Mouse (Mus musculus) lung, adult 18-20 months (tissue): ENCODE data around the gene Lypd9.
"Not testable (repeated sequence)": the region's sequence is repeated elsewhere in the genome, so short reads cannot be mapped to it uniquely, and the experiment has no call there.

Source experiments
- DNase-seq, 2 experiments: peaks; one replicate each; pipeline ENCODE4 v3.0.0; 2022; ENCODE audit warnings: mixed read lengths in 2 of 2

Gene Lypd9

GRCm38 (mm10) chr11:58452759-58453158 is at the start of gene Lypd9:
Gene Lypd9 (minus strand): TSS chr11:58452923.
- DNase-seq, result no peak

DNA sequence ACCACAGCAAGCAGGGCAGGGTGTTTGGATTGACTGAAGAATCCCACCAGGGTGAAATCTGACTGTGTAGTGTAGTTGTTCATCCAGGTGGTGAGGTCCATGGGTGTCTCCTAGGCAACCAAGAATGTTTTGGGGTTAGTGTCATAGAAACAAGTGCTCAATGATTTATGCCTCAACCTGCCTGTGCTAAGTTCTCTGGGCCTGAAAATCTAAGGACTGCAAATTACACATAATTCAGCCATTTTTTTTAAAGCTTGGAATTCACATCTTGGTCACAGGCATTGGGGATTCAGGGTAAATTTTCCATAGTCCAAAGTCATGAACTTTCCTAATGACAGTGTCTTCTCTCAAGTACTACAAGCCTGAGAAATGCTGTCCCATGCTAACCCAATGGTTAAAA is 49.7 kb upstream of the Lypd9 start, which contains the start of gene Olfr331:
Gene Olfr331 (minus strand): TSS at position 101 of the 400 bp plus-strand sequence.
- DNase-seq, result not testable (repeated sequence)

DNA sequence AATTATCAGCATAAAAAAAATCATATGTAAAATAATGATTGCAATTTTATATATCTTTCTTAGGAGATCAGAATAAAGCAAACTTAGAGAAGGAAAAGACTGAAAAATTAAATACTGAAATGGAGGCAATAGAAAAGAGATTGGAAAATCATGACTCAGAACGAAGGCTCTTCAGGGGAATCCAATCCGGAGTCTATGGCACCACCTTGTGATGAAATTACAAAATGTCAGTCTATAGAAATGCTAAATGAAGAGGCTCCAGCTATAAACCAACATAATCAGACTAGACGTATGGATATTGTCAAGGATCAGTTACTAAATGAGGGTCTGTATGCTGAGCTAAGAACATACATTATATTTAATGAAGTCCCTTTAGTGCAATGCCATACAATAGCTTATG is 46.6 kb upstream of the Lypd9 start:
- no peak for DNase-seq

GRCm38 (mm10) chr11:58498761-58499160 is 46.0 kb upstream of the Lypd9 start:
- DNase-seq, result no peak

GRCm38 (mm10) chr11:58492455-58492854 is 39.7 kb upstream of the Lypd9 start, which contains the start of gene Olfr332:
Gene Olfr332 (minus strand): TSS chr11:58492555.
- no peak for DNase-seq

- DNase-seq, result no peak
Measured at GRCm38 (mm10) chr11:58462170-58462569, 9.4 kb upstream of the Lypd9 start, which contains the start of gene Olfr30. Gene Olfr30 (minus strand): TSS chr11:58462270.

DNA sequence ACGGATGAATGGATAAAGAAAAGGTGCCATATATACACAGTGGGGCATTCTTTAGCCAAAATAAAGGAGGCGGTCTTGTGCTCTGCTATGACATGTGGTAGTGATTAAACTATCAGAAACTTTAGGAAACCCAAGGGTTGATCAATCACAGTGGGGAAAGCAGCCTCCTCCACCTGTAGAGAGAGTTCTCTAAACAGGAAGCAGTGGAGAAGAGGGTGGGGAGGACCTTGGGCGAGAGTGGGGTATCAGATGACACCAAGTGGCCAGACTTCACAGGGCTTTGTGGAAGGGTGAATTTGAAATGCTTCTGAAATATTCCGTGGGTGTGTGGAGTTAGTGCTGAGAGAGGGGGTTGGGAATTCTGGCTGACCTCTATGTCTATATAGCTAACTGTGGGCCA is 869 bp upstream of the Lypd9 start:
- no peak for DNase-seq

GRCm38 (mm10) chr11:58437866-58438265 is 14.9 kb downstream of the Lypd9 start:
- no peak for DNase-seq

DNA sequence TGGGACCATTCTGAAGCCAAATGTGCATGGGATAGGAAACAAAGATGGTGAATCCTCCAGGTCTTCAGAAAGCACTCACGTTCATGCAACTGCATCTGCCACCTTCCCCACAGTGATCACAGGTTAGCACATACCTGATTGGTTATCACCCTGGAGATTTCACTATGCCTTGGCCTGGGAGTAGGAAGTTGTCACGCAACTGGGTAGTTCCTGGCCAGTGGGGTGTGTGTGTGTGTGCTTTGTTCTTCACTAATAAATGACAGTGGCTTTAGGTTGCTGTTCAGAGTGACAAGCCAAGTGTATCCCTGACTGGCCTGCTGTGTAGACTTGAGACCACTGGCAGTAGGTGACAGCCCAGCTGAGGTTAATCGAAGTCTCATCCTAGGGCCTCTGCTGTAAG is 20.5 kb downstream of the Lypd9 start, which contains the start of gene Gm12253:
Gene Gm12253 (plus strand): TSS at position 301 of the 400 bp plus-strand sequence.
- DNase-seq, result no peak

DNA sequence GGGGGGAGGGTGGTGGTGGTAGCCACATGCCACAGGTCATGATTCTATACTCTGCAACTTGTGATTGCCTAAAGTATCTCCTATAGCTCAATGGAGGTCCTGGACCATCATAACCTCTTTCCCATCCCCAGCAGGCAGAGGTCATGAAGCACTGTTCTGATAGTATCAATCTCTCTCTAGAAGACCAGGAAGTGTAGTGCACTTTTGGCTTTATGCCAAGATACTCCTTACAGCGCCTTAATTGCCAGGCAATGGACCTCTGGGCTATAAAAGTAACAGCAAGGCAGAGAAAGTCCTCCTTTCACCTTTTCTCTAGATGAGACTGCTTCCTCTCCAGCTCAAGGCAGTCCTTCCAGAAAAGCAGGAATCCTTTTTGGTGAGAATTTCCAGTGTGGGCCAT is 31.9 kb downstream of the Lypd9 start, which contains the start of gene 1810065E05Rik:
Gene 1810065E05Rik (plus strand): TSS at position 297 of the 400 bp plus-strand sequence.
- DNase-seq, result no peak

GRCm38 (mm10) chr11:58418336-58418735 is 34.4 kb downstream of the Lypd9 start:
- DNase-seq, result no peak

- DNase-seq, result no peak
Measured at GRCm38 (mm10) chr11:58408066-58408465, 44.7 kb downstream of the Lypd9 start.

GRCm38 (mm10) chr11:58400655-58401054 is 52.1 kb downstream of the Lypd9 start:
- no peak for DNase-seq

- DNase-seq, result no peak
Measured at GRCm38 (mm10) chr11:58399985-58400645, 52.6 kb downstream of the Lypd9 start.
